Mouse (Mus musculus): ENCODE data around the gene Clstn2.

The Clstn2 gene

DNA sequence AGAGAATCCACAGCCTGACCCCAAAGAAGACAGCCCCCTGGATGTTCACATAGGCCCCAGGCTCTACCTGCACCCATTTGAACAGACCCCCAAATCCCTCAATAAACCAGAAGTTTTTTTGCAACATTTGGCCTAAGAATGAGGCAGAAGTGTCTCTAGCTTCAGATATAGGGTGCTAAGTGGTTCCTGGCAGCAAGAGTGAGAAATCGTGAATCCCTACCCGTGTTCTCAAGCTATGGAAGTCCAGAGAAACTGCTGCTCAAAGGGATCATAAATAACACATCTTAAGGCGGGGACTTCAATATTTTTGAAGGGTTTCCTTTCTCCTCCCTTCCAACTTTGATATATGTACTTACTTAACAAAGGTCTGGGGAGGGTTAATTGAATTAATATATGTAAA, 7.4 kb downstream of the Clstn2 start:
- no peak for TF ChIP-seq NANOG (IDR thresholded peaks at IDR 0.05; ENCODE audit: borderline replicate concordance, low read length)
- TF ChIP-seq POU5F1 (IDR thresholded peaks at IDR 0.05; ENCODE audit: borderline replicate concordance, low read length) = no peak
- TF ChIP-seq CTCF (conservative IDR thresholded peaks at IDR 0.05; ENCODE audit: low read length) = no peak
- Histone ChIP-seq H3K4me3 (replicated peaks; ENCODE audit: low read length) (no peak overlapping the region), H3K4me1 (replicated peaks; ENCODE audit: low read depth, low read length) (no peaks in the 10 kb centered on the region), H3K36me3 (ENCODE audit: insufficient read depth, low read length) (no peaks in the 10 kb centered on the region), H3K9me3 (ENCODE audit: low read length) (no peaks in the 10 kb centered on the region), H3K27me3 (ENCODE audit: insufficient read depth, low read length) (peaks cover 42% of the 10 kb centered on the region)

DNA sequence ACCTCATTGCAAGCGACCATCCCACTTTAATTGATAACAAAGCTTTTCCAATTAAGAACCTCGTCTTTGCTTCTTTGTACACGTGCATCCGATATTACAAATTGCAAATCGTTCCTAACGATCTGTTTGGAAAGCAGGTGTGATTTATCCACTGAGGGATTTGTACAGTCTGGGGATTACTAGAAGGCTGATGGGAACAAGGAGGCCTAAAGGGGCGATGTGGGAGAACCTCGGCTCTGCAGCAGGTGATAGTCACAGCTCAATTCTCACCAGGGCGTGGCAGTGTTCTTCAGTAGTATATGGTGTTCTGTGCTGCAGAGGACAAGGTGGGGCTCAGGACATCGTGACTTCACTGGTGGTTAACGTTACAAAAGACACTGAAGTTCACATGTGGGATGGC, 9.9 kb downstream of the Clstn2 start:
- Histone ChIP-seq H3K4me3 (replicated peaks; ENCODE audit: low read length) (no peak overlapping the region), H3K36me3 (ENCODE audit: insufficient read depth, low read length) (no peaks in the 10 kb centered on the region), H3K4me1 (replicated peaks; ENCODE audit: low read depth, low read length) (no peaks in the 10 kb centered on the region), H3K9me3 (ENCODE audit: low read length) (no peaks in the 10 kb centered on the region), H3K27me3 (ENCODE audit: insufficient read depth, low read length) (peaks cover 31% of the 10 kb centered on the region)
- TF ChIP-seq CTCF (conservative IDR thresholded peaks at IDR 0.05; ENCODE audit: low read length) (no peak), POU5F1 (IDR thresholded peaks at IDR 0.05; ENCODE audit: borderline replicate concordance, low read length) (no peak), NANOG (IDR thresholded peaks at IDR 0.05; ENCODE audit: borderline replicate concordance, low read length) (no peak)

DNA sequence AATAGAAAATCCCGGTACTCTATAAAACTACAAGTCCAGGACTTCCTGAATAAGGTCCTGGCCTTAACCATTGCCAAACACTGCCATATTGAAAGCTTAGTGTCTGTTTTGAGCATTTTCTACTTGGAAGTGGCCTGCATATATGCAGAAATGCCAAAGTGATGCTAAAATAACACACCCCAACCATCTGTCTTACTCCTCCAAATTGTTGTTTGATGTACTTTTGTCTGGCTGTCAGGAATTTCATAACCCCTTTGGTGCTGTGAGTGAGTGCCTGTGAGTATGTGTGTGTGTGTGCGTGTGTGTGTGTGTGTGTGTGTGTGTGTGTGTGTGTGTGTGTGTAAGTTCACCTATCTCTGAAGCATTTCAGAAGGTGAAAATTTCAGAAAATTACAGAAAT, 13.1 kb downstream of the Clstn2 start:
- Histone ChIP-seq H3K4me1 (replicated peaks; ENCODE audit: low read depth, low read length) (no peaks in the 10 kb centered on the region), H3K36me3 (ENCODE audit: insufficient read depth, low read length) (no peaks in the 10 kb centered on the region), H3K9me3 (ENCODE audit: low read length) (no peaks in the 10 kb centered on the region), H3K4me3 (replicated peaks; ENCODE audit: low read length) (no peak overlapping the region), H3K27me3 (ENCODE audit: insufficient read depth, low read length) (peaks cover 12% of the 10 kb centered on the region)
- TF ChIP-seq NANOG (IDR thresholded peaks at IDR 0.05; ENCODE audit: borderline replicate concordance, low read length) (no peak), POU5F1 (IDR thresholded peaks at IDR 0.05; ENCODE audit: borderline replicate concordance, low read length) (no peak), CTCF (conservative IDR thresholded peaks at IDR 0.05; ENCODE audit: low read length) (no peak)

DNA sequence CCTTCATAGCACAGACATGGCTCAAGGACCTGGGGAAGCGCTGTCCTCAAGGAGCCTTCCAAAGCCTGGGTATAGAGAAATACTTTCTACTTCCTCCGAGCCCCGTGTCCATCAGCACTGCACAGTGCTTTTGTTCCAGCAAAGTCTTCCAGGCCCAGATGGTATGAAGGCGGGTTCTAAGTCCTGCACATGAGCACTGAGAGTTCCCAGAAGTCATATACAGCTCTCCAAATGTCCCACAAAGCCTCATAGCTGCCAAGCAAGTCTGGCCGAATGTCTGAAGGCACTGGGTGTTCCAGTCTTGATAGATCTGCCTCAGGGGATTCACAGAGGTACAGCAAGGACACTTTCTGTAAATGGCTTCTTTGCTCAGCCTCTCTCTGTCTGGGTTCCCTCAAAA, 14.3 kb downstream of the Clstn2 start:
- no peaks in the 10 kb centered on the region for H3K36me3 ChIP-seq (ENCODE audit: insufficient read depth, low read length)
- H3K9me3 ChIP-seq (ENCODE audit: low read length) = peaks cover 4% of the 10 kb centered on the region; the same call in 1 of the 2 replicates
- no peaks in the 10 kb centered on the region for H3K4me1 ChIP-seq (replicated peaks; ENCODE audit: low read depth, low read length)
- 0 out of 2 replicates have a peak, but pooled peaks cover 3% of the 10 kb centered on the region for H3K27me3 ChIP-seq (ENCODE audit: insufficient read depth, low read length)
- H3K4me3 ChIP-seq (replicated peaks; ENCODE audit: low read length) = no peak overlapping the region
- TF ChIP-seq POU5F1 (IDR thresholded peaks at IDR 0.05; ENCODE audit: borderline replicate concordance, low read length) (no peak), NANOG (IDR thresholded peaks at IDR 0.05; ENCODE audit: borderline replicate concordance, low read length) (no peak), CTCF (conservative IDR thresholded peaks at IDR 0.05; ENCODE audit: low read length) (no peak)

DNA sequence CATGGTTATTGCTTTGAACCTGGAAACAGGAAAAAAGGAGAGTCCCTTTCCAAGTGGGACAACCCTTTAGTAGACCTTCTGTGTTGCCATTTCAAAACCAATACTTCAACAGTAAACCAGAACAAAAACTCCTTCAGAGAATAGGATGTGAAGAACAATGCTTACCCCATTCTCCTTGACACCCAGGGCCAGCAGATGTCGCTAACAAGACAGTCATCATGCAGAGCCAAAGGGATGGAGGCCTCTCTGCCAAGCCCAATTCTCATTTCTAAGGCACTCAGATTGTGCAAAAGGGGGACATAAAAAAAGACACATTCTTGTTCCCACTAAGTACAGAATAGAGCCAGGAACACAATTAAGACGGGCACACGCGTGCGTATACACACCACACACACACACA, 16.4 kb downstream of the Clstn2 start:
- H3K9me3 ChIP-seq (ENCODE audit: low read length) = peaks cover 16% of the 10 kb centered on the region
- no peak overlapping the region for H3K4me3 ChIP-seq (replicated peaks; ENCODE audit: low read length)
- no peaks in the 10 kb centered on the region for H3K36me3 ChIP-seq (ENCODE audit: insufficient read depth, low read length)
- TF ChIP-seq CTCF (conservative IDR thresholded peaks at IDR 0.05; ENCODE audit: low read length) (no peak), POU5F1 (IDR thresholded peaks at IDR 0.05; ENCODE audit: borderline replicate concordance, low read length) (no peak), NANOG (IDR thresholded peaks at IDR 0.05; ENCODE audit: borderline replicate concordance, low read length) (no peak)
- no peaks in the 10 kb centered on the region for H3K4me1 ChIP-seq (replicated peaks; ENCODE audit: low read depth, low read length)
- no peaks in the 10 kb centered on the region for H3K27me3 ChIP-seq (ENCODE audit: insufficient read depth, low read length)

DNA sequence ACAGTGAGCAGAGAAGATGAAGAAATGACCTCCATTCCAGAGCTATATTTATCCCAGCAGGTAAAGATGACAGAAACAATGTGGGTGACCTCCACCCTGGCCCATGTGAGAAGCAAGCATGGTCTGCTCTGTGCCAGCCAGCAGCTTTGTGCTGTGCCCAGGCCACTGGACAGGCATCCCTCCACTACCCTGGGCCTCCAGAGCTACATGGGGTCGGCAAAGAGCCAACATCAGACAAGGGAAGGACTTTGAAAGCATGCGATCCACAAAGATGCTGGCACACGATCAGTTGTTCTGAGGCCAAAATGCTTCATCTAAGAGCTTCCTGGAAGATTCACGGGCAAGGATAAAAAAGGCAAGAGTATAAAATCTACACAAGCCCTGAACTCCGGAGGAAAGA, 36.6 kb downstream of the Clstn2 start:
- H3K36me3 ChIP-seq (ENCODE audit: insufficient read depth, low read length) = no peaks in the 10 kb centered on the region
- TF ChIP-seq NANOG (IDR thresholded peaks at IDR 0.05; ENCODE audit: borderline replicate concordance, low read length) (no peak), CTCF (conservative IDR thresholded peaks at IDR 0.05; ENCODE audit: low read length) (no peak), POU5F1 (IDR thresholded peaks at IDR 0.05; ENCODE audit: borderline replicate concordance, low read length) (no peak)

DNA sequence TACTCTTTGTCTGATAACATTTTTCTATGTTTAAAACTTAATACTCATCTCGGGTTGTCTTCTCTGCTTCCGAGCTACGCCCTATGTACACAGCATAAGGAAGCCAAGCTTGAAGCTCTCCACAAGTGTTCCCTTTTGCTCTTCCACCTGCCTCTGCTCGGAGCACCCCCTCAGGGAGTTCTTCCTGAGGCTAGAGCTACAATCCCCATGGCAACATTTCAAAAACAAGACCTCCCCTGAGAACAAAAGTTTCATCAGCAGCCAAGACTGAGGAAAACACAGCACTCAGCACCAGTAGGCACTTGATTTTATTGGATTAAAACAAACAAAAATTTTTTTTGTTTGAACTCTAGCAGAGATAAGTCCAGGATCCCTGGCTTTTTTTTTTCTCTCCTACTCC, 37.3 kb downstream of the Clstn2 start:
- Histone ChIP-seq H3K36me3 (ENCODE audit: insufficient read depth, low read length) (no peaks in the 10 kb centered on the region), H3K27me3 (ENCODE audit: insufficient read depth, low read length) (no peaks in the 10 kb centered on the region), H3K4me1 (replicated peaks; ENCODE audit: low read depth, low read length) (no peaks in the 10 kb centered on the region), H3K9me3 (ENCODE audit: low read length) (0 out of 2 replicates have a peak, but pooled peaks cover 4% of the 10 kb centered on the region), H3K4me3 (replicated peaks; ENCODE audit: low read length) (no peak overlapping the region)
- no peak for TF ChIP-seq CTCF (conservative IDR thresholded peaks at IDR 0.05; ENCODE audit: low read length)
- TF ChIP-seq POU5F1 (IDR thresholded peaks at IDR 0.05; ENCODE audit: borderline replicate concordance, low read length) = no peak
- no peak for TF ChIP-seq NANOG (IDR thresholded peaks at IDR 0.05; ENCODE audit: borderline replicate concordance, low read length)

More for the DNA sequence above, 36.6 kb downstream of the Clstn2 start:
- Histone ChIP-seq H3K4me3 (replicated peaks; ENCODE audit: low read length) (no peak overlapping the region), H3K4me1 (replicated peaks; ENCODE audit: low read depth, low read length) (no peaks in the 10 kb centered on the region), H3K9me3 (ENCODE audit: low read length) (0 out of 2 replicates have a peak, but pooled peaks cover 4% of the 10 kb centered on the region), H3K27me3 (ENCODE audit: insufficient read depth, low read length) (no peaks in the 10 kb centered on the region)

DNA sequence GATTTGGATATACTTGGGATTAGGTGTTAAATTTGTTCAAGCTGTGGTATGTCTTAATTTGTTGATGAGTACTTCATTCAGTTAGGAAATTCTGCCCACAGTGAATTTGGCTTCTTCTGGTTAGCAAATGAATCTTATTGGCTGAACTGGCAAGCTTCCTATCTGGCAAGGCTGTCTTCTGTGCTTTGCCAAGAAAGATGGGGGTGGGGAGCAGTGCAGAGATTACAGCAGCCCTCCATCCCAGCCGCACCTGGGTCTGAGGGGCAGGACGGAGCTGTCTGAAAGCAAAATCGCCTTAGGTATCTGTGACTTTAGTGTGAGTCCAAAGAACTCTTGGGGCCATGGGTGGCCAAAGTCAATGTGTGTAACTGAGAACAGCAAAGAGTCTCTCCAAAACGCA, 40.9 kb downstream of the Clstn2 start:
- H3K4me1 ChIP-seq (replicated peaks; ENCODE audit: low read depth, low read length) = no peaks in the 10 kb centered on the region
- H3K9me3 ChIP-seq (ENCODE audit: low read length) = 0 out of 2 replicates have a peak, but pooled peaks cover 4% of the 10 kb centered on the region
- H3K4me3 ChIP-seq (replicated peaks; ENCODE audit: low read length) = no peak overlapping the region
- TF ChIP-seq POU5F1 (IDR thresholded peaks at IDR 0.05; ENCODE audit: borderline replicate concordance, low read length) (no peak), CTCF (conservative IDR thresholded peaks at IDR 0.05; ENCODE audit: low read length) (no peak), NANOG (IDR thresholded peaks at IDR 0.05; ENCODE audit: borderline replicate concordance, low read length) (no peak)
- no peaks in the 10 kb centered on the region for H3K27me3 ChIP-seq (ENCODE audit: insufficient read depth, low read length)
- no peaks in the 10 kb centered on the region for H3K36me3 ChIP-seq (ENCODE audit: insufficient read depth, low read length)

DNA sequence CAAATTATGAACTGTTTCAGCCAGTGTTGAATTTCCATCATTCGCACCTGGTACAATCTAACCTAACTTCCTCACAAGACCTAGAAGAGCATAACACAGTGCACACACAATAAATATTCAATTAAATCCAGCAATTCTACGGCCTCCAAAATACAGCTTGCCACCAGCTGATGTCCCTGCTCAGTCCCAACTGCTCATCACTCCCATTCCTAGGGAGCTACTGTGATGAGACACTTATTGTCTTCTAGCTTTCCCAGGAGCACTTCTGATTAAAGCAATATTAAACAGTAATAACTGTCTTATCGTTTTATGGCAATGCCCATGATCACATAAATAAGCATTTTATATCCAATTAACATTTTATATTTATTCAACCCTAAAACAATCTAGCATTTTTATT, 55.6 kb downstream of the Clstn2 start:
- H3K4me1 ChIP-seq (replicated peaks; ENCODE audit: low read depth, low read length) = no peaks in the 10 kb centered on the region
- H3K9me3 ChIP-seq (ENCODE audit: low read length) = no peaks in the 10 kb centered on the region
- H3K4me3 ChIP-seq (replicated peaks; ENCODE audit: low read length) = no peak overlapping the region
- H3K36me3 ChIP-seq (ENCODE audit: insufficient read depth, low read length) = no peaks in the 10 kb centered on the region
- no peaks in the 10 kb centered on the region for H3K27me3 ChIP-seq (ENCODE audit: insufficient read depth, low read length)
- TF ChIP-seq NANOG (IDR thresholded peaks at IDR 0.05; ENCODE audit: borderline replicate concordance, low read length) (no peak), POU5F1 (IDR thresholded peaks at IDR 0.05; ENCODE audit: borderline replicate concordance, low read length) (no peak), CTCF (conservative IDR thresholded peaks at IDR 0.05; ENCODE audit: low read length) (no peak)

All from E14TG2a.4 (cell line).